Mouse (Mus musculus): ENCODE measurements around the gene Ankrd40.
A peak's percentile ranks its signal among the peaks of the same experiment; 100 is the strongest.

Ankrd40 gene

GRCm38 (mm10) chr11:94323271-94323925 is 4.4 kb upstream of the Ankrd40 start:
- peak; percentile 76 for DNase-seq (ENCODE audit: low read depth, low spot score)

- DNase-seq (ENCODE audit: low read depth, low spot score) = no peak
Measured at GRCm38 (mm10) chr11:94324618-94325017, 3.2 kb upstream of the Ankrd40 start.

DNA sequence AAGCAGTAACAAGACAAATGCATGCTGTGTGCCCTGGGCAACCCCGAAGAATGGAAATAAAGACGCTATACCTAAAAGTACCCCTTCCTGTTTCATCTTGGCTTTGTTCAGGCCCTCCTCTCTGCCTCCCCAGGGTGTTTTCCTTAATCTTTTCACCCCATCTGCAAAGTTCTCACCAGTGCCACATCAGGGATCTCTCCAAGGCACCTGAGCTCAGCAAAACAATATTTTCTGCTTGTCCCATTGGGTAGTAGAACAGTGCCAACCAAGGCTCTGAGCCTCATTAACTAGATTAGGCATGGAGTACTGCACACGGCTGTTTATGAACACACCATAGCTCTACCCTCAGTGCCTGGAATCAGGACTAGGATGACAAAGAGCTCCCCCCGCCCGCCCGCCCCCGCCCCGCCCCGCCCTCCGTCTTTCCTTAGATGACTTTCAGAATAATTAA is 815 bp upstream of the Ankrd40 start:
- peak; percentile 49 for DNase-seq (ENCODE audit: low read depth, low spot score)

DNA sequence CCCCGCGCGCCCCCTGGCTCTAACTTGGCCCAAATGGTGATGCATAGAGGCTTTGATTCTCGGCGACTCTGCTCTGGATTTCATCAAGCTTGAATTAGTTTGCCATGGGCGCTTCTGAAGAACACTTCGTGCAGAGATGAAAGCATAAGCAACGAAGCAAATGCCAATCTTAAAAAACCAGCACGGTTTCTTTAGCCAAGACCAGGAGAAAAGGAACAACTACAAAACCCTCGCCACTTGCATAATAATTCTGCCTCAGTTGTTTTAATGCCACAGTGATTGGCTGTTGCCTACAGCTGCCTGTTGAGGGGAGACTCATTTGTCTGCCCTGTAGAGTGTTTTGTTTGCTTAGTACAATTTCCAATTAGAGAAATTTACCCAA is 834 bp downstream of the Ankrd40 start:
- peak; percentile 48 for DNase-seq (ENCODE audit: low read depth, low spot score)

GRCm38 (mm10) chr11:94329270-94329891 is 1.6 kb downstream of the Ankrd40 start:
- peak; percentile 93 for DNase-seq (ENCODE audit: low read depth, low spot score)

- DNase-seq (ENCODE audit: low read depth, low spot score) = no peak
Measured at GRCm38 (mm10) chr11:94330211-94330610, 2.4 kb downstream of the Ankrd40 start.

DNA sequence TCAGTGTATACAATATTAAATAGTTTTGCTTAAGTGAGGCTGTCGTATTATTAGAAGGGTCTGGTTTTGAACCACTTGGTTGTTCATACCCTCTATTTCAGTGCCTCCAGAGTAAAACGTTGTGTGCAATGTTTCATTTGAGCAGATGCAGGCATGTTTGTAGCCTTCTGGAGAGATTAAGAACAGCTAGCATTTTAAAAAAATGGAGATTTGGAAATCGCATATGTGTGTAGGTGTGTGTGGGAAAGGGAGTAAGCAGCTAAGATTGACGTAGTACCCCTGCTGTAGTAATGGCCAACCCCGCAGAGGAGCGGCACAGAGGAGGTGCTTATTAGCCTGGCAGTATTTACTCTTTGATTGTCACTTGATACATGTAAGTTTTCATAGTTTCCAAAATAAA is 4.9 kb downstream of the Ankrd40 start:
- no peak for DNase-seq (ENCODE audit: low read depth, low spot score)

GRCm38 (mm10) chr11:94334386-94334968 is 6.7 kb downstream of the Ankrd40 start:
- peak; percentile 47 for DNase-seq (ENCODE audit: low read depth, low spot score)

- DNase-seq (ENCODE audit: low read depth, low spot score) = peak; percentile 65
Measured at GRCm38 (mm10) chr11:94336551-94336950, 8.8 kb downstream of the Ankrd40 start.

- DNase-seq (ENCODE audit: low read depth, low spot score) = no peak
Measured at GRCm38 (mm10) chr11:94338347-94338746, 10.5 kb downstream of the Ankrd40 start.

- peak; percentile 75 for DNase-seq (ENCODE audit: low read depth, low spot score)
Measured at GRCm38 (mm10) chr11:94339732-94340585, 12.2 kb downstream of the Ankrd40 start.

- DNase-seq (ENCODE audit: low read depth, low spot score) = no peak
Measured at GRCm38 (mm10) chr11:94340948-94341933, 13.4 kb downstream of the Ankrd40 start.

GRCm38 (mm10) chr11:94342114-94342905 is 14.5 kb downstream of the Ankrd40 start:
- DNase-seq (ENCODE audit: low read depth, low spot score) = no peak

GRCm38 (mm10) chr11:94343955-94344358 is 16.2 kb downstream of the Ankrd40 start:
- no peak for DNase-seq (ENCODE audit: low read depth, low spot score)

GRCm38 (mm10) chr11:94344470-94344869 is 16.7 kb downstream of the Ankrd40 start:
- DNase-seq (ENCODE audit: low read depth, low spot score) = no peak

DNA sequence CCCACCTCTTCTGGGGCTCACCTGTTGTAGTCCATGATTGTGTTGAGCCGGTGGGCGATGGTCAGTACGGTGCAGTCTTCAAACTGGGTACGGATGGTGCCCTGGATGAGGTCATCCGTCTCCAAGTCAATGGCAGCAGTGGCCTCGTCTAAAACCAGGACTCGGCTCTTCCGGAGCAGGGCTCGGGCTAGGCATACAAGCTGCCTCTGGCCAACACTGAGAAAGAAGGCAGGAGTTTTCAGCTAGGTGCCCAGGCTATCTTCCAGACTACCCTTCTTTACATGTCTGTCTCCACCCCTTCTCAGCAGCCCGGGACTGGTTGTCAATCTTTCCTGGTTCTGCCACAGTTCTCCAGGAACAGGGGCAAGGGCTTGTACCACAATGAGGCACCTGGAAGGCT is 18.1 kb downstream of the Ankrd40 start:
- DNase-seq (ENCODE audit: low read depth, low spot score) = no peak

GRCm38 (mm10) chr11:94346611-94347010 is 18.8 kb downstream of the Ankrd40 start:
- DNase-seq (ENCODE audit: low read depth, low spot score) = peak; percentile 98

DNA sequence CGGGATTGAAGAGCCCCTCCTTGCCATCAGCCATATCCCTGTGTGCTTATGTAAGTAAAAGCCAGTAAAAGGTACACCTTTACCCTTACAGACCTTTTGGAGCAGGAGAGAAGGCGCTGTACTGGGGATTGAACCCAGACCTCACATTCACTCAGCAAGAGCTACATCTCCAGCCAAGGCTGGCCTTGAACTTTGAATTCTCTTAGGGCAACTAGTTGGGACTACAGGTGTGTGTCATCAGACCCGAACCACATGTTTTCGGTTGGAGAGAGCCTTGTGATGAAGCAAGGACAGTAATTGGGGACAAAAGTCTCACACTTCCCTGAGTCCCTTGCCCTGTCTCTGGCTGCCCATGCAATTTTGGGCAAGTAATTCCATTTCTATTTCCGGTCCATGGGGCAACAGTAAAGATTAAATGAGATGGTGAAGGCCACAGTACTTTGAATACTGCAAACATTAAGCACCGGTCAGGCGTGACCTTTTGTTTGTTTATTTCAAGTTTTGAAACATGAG is 19.3 kb downstream of the Ankrd40 start:
- no peak for DNase-seq (ENCODE audit: low read depth, low spot score)

GRCm38 (mm10) chr11:94349839-94350238 is 22.0 kb downstream of the Ankrd40 start:
- DNase-seq (ENCODE audit: low read depth, low spot score) = no peak

- DNase-seq (ENCODE audit: low read depth, low spot score) = no peak
Measured at GRCm38 (mm10) chr11:94350337-94350736, 22.5 kb downstream of the Ankrd40 start.
